Mouse (Mus musculus): Measurements from ENCODE around the gene Aif1l.

GRCm38 (mm10) chr2:31954779-31955181 is 4.8 kb downstream of the Aif1l start:
- TF ChIP-seq GATA1 (IDR thresholded peaks at IDR 0.05; ENCODE audit: low read length) (no peak), TAL1 (IDR thresholded peaks at IDR 0.05; ENCODE audit: low read length) (no peak)
